Mouse (Mus musculus) common myeloid progenitor, adult 5-6 weeks (primary cell): ENCODE measurements at regions not wholly inside any gene's neighbourhood (a gene's known extent, or its start where the extent isn't known, plus 50 kb on each side); places are given as distances from the start of the nearest gene placed in this dataset.
A peak's percentile ranks its signal among the peaks of the same experiment; 100 is the strongest.
"Not testable (repeated sequence)": the region's sequence is repeated elsewhere in the genome, so short reads cannot be mapped to it uniquely, and the experiment has no call there.

Experiments used
- ATAC-seq: replicated peaks from 2 replicates; pipeline ENCODE4 v1.8.0; 2016; ENCODE audit warnings: low read depth, mild to moderate bottlenecking, moderate TSS enrichment, inconsistent platforms; ENCODE audit not compliant: poor library complexity, severe bottlenecking

DNA sequence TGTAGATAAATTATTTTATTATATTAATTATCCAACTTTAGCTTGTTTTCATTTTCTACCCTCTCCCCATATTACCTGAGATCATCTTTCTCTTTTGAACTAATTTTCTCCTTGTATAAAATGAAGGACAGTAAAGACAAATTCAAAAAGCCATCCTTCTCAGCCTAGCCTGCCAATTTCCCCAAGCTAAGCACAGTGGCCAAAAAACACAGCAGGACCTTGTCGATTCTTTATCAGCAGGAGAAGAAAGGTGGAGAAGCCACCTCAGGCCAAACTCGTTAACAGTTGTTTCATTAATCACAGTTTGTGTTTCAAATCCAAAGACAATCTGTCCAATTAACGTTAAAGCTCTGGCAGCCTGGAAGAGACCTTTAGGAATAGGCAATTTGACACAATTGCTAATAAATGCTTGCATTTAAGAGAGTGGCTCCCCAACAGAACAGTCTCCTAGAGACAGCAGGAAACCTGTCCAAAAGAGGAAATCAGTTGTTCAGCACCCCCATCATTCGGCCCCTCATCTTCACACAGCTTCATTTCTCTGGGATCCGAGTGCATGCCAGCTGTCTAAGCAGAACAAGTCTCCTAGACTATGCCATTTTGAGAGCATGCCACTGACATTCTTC is 135.7 kb upstream of the Tlr4 start:
- ATAC-seq, result no peak

DNA sequence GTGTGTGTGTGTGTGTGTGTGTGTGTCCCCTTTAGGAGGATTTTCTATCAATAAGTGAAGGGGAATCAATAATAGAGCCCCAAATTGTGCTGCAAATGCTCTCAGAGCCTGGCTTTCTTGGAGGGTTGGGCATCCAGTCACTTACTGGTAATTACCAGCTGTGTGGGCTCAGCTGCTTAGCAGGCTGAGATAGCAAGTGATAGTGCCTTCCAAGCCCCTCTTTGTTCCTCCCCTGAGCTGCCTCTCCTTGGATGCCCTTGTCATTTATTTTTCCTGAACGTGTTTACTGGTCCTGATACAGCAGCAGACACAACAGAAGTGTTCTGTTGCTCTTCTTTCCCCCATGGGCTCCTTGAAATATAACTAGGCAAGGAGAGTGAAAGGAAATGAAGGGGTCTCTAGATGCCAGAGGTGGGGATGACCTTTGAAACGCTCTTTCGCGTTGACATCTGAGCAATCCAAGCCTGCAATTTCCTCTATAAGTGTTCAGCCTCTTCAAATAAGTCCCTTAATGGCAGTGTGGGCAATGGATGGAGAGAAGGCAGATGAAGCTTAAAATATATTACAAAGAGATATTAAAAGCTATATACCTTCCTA is 133.3 kb upstream of the Tlr4 start:
- ATAC-seq, result no peak

DNA sequence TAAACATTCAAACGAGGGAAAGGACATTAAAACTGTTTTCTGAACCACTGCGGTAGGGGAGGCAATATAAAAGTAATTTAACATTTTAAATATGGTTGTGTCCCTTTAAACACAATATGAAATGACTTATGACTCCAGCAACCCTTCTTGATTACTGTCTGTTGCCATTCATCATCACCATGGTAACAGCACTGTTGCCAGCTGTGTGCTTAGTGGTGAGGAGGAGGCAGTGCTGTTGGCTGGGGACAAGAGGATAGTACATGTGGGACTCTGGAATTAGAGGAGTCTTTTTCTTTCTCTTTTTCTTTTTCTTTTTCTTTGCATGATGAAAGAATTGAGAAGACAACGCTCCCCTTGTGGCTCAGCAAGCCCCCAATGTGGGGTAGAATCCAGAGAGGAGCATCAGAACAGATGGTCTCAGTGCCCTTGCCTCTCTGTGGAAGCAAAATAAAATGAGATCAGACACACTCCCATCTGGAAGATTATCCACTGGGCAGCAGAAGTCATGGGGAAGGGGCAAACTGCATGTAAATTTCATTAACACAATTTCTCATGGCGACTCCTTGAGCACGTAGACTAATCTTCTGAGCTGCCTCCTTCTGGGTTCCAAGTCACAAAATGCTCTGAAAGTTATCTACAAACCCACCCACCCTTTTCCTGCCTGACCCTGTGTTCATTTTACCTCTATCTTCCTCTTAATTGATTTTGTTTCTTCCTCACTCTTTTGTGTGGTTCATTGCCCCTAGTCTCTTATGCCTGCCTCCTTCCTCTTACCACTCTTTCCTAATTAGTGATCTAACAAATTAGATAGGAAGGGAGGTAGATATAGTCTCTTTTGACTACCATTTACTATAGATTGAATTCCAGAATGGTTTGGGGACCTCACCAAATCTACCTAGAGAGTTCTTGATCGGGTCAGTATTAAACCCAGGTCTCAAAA is 111.3 kb upstream of the Tlr4 start:
- no peak for ATAC-seq

DNA sequence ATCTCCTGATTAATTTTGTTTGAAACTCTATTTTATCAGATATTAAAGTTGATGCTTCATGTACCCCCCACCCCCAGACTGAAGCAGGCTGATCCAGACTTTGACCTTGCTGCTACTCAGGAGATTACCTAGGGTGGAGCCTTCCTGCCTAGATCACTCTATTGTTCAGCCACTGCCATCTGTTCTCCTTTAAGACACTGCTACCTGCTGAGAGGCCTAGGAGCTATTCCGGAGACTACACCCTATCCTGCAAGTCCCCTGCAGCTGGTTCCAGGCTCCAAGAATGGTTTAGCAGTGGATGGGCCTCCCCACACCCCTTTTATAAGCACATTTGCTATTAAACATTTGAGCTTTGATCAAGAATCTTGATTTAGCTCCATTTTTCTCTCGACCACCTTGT is 90.0 kb upstream of the Tlr4 start:
- no peak for ATAC-seq

DNA sequence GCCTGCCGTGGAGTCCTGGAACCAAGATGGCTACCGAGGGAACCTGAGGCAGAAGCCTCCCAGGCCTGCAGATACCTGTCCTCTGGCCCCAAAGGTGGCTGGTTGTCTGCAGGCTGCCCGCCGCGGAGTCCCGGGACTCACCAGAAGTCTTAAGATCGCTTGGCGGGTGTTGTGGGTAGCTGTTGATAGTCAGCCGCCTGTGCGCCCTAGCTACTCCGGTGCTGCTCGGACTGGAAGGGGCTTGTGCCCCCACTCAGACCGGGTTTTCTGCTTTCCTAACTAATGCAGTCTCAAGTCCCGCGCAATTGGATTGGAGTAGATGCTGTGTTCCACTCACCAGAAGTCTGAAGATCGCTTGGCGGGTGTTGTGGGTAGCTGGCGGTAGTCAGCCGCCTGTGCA is 84.0 kb upstream of the Tlr4 start:
- ATAC-seq, result not testable (repeated sequence)

DNA sequence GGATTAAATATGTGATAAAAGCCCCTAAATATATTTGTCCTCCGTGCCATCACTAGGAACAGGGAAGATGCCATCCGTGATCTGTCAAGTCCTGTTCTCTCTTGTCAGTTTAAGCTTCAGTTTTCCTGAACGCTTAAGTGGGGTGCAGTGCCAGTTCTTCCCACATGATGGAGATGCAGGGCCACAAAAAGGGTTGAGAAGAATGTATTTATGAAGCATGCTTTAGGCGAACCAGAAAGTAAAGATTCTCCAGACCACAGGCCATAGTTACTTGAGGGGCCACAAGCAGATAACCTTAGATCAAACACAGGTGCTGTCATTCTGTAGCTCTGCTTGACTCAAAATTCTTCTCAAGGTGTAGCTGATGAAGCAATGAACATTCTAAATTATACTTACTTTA is 58.6 kb upstream of the Tlr4 start:
- peak; percentile 89 for ATAC-seq
